Mouse (Mus musculus) kidney, adult 9 months (tissue): ENCODE data around the gene Mpc1.
A peak's percentile ranks its signal among the peaks of the same experiment; 100 is the strongest.
"Not testable (repeated sequence)": the region's sequence is repeated elsewhere in the genome, so short reads cannot be mapped to it uniquely, and the experiment has no call there.

Experiments used
- DNase-seq: peaks from one replicate; pipeline ENCODE4 v3.0.0; 2022

Gene Mpc1

GRCm38 (mm10) chr17:8337159-8337558, 54.5 kb downstream of the Mpc1 start, which contains the start of gene Prr18:
TSS of gene Prr18 (plus strand) at chr17:8337459.
- DNase-seq: not testable (repeated sequence)

GRCm38 (mm10) chr17:8339666-8340374, 57.1 kb downstream of the Mpc1 start:
- no peak for DNase-seq

- DNase-seq: no peak
These were observed 58.0 kb downstream of the Mpc1 start for GRCm38 (mm10) chr17:8340407-8341359.

- no peak for DNase-seq
These were observed 58.8 kb downstream of the Mpc1 start for GRCm38 (mm10) chr17:8341360-8341963.

- DNase-seq: no peak
These were observed 60.0 kb downstream of the Mpc1 start for GRCm38 (mm10) chr17:8342706-8343105.

GRCm38 (mm10) chr17:8343416-8343815, 60.7 kb downstream of the Mpc1 start:
- DNase-seq: peak; percentile 86
